Mouse (Mus musculus) megakaryocyte, embryonic 14.5 days (primary cell): ENCODE data around the gene Wdr83os.

Source experiments
- FLI1 ChIP-seq: IDR thresholded peaks from 2 replicates; pipeline ENCODE4 v1.6.1; 2012; ENCODE audit warnings: low read length, inconsistent platforms, mixed read lengths
- GATA1 ChIP-seq: IDR thresholded peaks from 3 replicates; pipeline ENCODE4 v1.6.1; 2012; ENCODE audit warnings: mixed read lengths, low read length, inconsistent platforms, borderline replicate concordance

DNA sequence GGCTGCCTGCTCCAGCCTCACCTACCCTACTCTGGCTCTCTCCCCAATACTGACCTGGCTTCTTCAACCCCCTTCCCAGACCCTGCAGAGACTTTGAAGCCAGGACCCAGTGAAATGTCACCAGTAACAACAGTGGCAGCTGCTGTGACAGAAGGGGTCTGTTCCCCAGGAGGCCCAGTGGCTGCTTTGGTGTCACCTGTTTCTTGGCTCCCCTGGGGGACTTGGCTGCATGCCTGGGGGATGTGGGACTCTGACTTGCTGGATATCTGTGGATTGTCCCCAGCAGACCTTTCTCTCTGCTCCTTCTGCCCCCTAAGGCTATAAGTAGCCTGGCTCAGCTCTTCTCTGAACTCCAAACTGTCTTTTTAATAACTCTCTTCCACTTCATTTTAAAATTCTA is 12.6 kb upstream of the Wdr83os start, which contains the start of gene Gm5741:
- TF ChIP-seq FLI1 (no peak), GATA1 (no peak)
